Mouse (Mus musculus) c-Kit-positive CD71-positive TER-119-positive erythroid progenitor cells, embryonic 14.5 days (primary cell): Measurements from ENCODE around the gene Gm37240.

Experiments
- DNase-seq: peaks from one replicate; pipeline ENCODE4 v3.0.0-alpha.2; 2013; ENCODE audit warnings: low spot score

The Gm37240 gene

GRCm38 (mm10) chr3:84516163-84516562 lies 1371.2 kb downstream of the Gm37240 start:
- DNase-seq = no peak

DNA sequence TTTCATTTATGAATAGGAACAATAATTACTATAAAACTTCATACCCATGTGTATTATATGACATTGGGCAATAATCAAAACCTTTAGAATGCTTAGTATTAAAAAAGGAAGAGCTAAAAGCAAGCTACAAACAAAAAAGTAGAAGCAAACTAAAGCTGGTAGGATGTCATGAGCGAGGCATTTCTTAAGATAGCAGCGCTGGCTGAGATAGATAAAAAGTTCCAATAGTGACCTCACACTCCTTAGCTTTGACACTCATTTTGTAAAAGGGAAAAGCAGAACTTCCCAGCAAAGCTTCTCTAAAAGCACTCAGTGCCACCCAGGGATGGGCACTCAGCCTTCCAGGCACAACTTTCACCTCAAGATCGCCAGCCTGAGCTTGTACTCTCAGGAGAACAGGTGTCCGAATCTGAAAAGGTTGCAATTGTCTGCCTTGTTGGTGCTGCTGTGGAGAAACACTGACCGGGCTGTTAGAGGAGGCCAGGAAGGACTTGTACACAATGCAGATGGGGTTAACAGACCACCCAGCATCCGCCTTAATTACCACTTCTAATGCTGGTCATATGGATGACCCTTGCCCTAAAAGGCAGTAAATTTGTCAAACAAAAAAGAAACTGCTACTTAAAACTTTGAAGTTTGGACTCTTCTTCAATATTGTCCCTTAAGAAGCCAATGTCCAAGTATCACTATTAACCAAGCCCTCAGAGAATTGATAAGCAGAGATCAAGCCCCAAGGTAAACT lies 1374.4 kb downstream of the Gm37240 start:
- peak; percentile 9 for DNase-seq

DNA sequence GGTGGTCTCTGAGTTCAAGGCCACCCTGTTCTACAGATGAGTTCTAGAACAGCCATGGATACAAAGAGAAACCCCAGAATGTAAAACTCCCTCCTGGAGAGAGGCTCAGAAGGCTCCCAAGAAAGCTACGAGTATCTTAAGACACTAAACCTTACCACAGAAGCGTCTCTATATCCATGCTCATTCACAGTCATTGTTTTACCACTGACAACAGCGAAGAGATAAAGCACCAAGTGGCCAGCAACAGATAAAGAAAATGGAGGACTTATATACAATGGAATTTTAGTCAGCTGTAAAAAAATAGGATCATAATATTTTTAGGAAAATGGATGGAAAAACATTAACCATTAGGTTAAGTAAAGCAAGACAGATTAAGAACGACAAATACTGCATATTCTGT lies 1382.1 kb downstream of the Gm37240 start:
- no peak for DNase-seq

GRCm38 (mm10) chr3:84504291-84504690 lies 1383.0 kb downstream of the Gm37240 start:
- no peak for DNase-seq

GRCm38 (mm10) chr3:84502101-84502500 lies 1385.2 kb downstream of the Gm37240 start:
- DNase-seq = no peak

- DNase-seq = no peak
Measured at GRCm38 (mm10) chr3:84500491-84500890, 1386.8 kb downstream of the Gm37240 start.

DNA sequence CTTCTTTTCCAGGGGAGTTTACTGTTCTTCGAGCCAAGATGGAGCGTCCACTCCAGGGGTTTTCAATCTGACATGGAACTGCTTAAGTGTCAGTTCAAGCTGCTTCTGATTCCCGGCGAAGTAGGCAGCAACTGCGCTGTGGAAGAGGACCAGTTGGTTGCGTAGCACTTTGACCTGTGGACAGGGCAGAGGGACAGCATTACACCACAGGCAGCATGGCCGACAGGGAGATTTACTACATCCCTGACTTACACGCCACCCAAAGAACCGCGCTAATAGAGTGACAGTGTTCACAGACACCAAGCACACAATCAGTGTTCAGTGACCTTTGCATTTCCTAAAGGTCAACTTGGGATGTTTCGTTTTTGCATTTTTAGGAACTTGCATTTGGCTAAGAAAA lies 1389.6 kb downstream of the Gm37240 start:
- no peak for DNase-seq

GRCm38 (mm10) chr3:84492657-84493056 lies 1394.7 kb downstream of the Gm37240 start:
- DNase-seq = no peak

DNA sequence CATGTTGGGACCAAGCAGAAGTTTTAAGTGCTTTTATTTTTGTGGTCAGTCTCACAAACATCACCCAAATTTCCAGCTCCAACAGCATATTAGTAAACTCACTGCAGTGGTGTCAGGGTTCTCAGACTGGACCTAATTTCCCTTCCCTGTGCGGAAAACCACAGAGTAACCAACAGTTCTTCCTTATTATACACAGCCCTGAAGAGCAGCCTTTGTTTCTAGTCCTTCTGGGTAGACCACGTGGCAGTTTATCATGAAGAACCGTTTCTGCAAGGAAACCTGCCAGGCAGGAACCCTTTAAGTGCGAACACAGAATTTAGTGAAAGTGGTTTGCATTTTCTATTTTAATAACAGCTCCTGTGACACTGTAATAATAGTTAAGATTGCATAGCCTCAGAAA lies 1395.2 kb downstream of the Gm37240 start:
- no peak for DNase-seq

GRCm38 (mm10) chr3:84488716-84489115 lies 1398.6 kb downstream of the Gm37240 start:
- no peak for DNase-seq

DNA sequence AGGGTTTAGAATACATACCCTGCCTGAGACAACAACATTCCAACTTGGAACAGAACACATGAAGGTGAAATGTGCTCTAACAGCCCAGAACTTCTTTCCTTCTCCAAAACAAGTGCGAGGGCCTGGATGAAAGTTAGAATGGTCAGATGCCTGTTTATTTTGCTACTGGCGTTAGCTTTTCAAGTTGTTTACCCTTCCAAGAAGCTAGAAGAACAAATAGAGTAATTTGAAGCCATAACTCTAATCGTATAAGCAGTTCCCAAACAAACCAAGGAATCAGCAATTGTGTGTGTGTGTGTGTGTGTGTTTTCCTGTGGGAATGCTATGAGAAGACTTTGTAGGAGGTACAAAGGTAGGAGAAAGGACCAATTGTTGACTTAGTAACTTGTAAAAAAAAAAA lies 1402.4 kb downstream of the Gm37240 start:
- no peak for DNase-seq

GRCm38 (mm10) chr3:84484333-84484732 lies 1403.0 kb downstream of the Gm37240 start:
- DNase-seq = no peak

DNA sequence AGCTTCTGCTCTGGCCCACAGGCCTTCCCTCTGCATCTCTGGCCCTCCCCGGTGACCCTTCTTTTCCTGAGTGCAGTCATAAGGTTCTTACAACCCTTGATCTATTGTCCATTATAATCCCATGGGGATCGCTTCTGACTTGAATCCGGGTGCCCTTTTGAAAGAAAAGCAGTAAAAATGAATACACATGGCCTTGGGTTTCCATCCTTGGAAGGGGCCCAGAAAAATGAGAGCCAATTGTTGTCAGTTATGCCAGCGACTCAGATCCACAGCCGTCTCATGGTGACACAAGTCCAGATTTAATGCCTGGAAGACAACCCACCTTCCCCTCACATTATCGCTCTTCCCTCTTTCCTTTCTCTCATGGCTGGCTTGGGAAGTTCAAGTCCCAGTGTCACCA lies 1405.2 kb downstream of the Gm37240 start:
- DNase-seq = no peak

DNA sequence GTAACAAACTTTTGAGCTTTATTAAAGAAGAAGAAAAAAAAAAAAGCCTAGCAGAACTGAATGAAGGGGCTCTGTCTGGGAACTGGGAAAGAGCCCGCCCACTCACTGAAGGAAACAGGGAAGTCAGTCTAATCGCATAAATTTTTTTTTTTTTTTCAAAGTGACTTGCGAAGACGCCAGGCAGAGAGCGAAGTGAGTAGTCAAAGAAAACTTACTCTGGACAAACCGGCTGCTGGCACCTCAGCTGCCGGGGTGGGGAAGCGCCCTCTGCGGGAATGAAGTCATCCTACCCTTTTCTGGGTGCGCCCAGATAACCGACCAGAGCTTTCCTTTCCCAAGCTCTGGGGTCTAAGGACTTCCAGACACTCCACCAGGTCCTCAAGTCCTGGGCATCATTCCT lies 1406.2 kb downstream of the Gm37240 start:
- DNase-seq = peak; percentile 47

DNA sequence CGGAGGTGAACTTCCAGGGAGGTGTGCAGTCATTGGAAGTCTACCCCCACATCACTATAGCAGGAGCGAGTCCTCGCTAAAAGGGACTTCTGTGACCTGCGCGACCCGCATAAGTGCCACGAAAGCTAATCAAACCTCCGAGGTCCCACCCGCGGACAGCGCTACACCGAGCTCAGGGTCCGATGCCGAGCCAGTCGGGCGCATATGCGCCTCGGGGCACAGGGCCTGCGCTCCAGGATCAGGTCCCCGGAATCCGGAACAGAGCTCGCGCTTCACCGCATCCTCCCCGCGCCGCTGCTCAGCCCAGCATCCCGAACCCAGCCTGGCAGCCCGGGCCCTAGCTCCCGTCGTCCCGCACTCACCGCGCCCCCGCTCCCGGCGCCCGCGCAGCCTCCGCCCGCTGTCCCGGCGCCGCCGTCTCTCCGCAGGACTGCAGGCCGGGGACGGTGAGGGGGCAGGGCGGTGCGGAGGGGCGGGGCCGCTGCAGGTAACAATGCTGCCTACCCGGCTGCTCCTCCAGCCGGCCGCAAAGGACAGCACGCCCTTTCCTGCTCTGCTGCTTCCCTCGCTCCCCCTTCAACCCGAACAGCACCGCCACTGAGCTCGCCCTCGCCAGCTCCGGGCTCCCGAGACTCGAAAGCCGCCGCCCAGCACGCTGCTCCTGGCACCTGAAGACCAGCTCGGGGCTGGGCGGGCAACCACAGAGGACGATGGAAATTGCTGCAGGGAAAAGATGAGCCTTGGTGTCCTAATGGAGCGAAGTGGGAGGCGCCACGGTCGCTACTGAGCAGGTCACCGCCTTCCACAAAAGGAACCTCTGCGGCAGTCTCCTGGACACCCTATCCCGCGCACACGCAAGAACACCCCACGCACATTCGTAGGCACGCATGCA lies 1407.1 kb downstream of the Gm37240 start, which contains the start of gene Fhdc1:
TSS of gene Fhdc1 (minus strand) at position 424 of the 892 bp plus-strand sequence.
- peak; percentile 53 for DNase-seq

DNA sequence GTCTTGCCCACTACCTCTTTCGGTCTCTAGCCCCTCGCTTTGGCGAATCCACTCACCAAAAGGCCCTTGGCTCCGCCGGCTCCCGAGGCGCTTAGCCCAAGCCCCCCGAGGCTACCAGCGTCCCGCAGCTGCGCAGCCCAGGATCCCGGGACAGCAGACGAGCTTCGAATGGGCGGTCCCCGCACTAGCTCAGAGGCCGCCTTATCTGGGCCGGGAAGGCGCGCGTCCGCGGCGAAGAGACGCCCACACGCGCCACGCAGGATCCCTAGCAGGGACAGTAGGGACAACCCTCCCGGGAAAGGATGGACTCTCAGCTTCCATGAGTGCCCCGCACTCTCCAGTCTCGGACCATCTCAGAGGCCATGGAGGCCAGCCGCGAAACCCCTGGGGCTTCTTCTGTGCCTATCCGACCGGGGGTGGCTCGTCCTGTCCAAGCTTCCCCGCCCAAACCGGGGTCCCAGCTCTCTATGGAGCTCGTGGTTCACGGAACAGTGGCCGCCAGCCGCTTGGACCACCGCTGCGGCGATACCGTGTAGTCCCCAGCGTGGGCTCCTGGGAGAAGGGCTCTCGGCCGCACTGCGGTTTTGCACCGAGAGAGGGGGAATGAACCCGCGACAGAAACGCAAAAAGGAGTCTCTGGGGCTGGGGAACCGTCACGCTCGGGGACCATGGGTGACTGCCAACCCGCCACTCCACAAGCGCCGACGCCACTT lies 1407.9 kb downstream of the Gm37240 start:
- DNase-seq = peak; percentile 74

DNA sequence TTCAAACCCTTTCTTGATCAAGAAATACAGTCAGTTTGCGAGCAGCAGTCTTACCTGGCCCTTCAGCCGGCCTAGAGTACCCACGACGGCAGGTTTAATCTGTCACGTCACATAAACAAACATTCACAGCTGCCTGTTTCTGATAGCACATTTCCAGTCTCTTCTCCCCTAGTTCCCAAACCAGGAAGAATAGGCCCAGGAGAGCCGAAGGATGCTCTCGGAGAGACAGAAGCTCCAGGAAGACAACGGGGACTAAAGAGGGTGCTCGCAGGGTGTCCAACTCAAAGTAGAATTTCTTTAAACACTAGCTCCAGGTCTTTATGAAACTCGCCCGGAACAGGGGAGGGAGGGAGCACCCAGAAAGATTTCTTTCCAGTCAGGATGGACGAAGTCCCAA lies 1408.4 kb downstream of the Gm37240 start:
- DNase-seq = peak; percentile 76

DNA sequence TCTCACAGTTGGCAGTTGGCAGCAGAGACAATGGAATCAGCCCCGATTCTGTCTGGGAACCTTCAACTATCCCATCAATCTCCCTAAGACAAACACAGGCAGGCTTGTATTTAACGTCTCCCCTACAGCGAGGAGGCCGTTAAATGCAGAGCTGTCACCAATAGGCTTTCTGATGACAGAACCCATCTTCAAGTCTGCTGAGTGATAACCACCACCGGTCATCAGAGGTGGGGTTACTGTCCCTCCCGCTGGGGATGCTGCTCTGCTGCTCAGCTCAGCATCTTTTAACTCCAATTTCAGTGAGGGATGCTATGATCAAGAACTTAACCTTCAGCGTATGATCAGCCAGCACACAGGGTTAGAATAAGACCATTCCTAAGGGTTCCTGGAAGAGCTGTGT lies 1409.1 kb downstream of the Gm37240 start:
- peak; percentile 65 for DNase-seq

- peak; percentile 62 for DNase-seq
Measured at GRCm38 (mm10) chr3:84477498-84477897, 1409.8 kb downstream of the Gm37240 start.

GRCm38 (mm10) chr3:84474981-84475775 lies 1412.1 kb downstream of the Gm37240 start:
- no peak for DNase-seq

DNA sequence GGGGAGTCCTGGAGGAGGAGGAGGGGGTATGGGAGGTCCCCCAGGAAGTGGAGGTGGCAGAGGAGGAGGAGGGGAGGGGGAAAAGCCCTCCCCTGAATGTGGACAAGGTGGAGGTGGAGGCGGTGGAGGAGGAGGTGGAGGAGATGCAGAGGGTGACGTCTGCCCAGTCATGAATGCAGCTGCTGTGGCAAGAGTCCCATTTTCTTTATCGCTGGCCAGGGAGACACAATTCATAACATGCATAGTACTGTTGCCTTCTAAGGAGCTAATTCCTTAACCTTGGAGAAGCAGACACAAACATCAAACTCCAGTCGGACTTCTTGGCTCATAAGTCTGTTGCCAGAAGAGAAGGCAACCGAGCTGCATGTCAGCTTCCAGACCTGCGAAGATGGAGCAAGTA lies 1412.9 kb downstream of the Gm37240 start:
- no peak for DNase-seq

- DNase-seq = no peak
Measured at GRCm38 (mm10) chr3:84472955-84473354, 1414.4 kb downstream of the Gm37240 start.
